Mouse (Mus musculus): ENCODE measurements around the gene Ggps1. TPM values are rescaled to one million over a fixed set of nuclear protein-coding genes. Genes with fewer than 3 reads are reported as not detected.
"Not testable (repeated sequence)": the region's sequence is repeated elsewhere in the genome, so short reads cannot be mapped to it uniquely, and the experiment has no call there.

Gene Ggps1
- polyA plus RNA-seq, 1 experiment from 2014 or later = 84.0 TPM

DNA sequence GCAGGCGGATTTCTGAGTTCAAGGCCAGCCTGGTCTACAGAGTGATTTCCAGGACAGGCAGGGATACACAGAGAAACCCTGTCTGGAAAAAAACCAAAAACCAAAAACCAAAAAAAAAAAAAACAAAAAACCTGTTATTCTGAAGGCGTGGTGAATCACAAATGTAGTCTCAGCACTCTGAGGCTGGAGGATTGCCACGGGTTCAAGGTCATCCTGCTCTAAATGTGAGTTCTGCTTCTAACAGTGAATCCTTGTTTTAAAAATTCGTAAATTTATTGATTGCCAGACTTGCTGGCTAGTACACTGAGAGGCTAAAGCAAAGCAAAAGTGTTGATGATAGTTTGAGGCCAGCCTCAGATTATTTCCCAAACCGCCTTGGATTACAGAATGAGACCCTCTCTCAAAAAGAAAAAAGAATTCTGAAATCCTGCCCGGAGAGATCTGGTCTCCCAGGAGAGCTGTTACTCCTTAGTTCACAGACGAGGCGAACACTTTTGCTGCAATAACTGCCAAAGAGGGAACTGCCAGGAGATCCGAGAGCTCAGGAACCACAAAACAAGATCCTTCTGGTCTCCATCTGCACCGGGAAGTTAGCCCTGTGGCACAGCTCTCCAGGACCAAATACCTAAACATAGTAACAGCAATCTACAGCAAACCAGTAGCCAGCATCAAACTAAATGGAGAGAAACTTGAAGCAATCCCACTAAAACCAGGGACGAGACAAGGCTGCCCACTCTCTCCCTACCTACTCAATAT is 27.2 kb downstream of the Ggps1 start:
- no peak for ATAC-seq (ENCODE audit: low FRiP score, low read depth)
- Histone ChIP-seq H3K36me3 (no peaks in the 10 kb centered on the region), H3K9me3 (no peaks in the 10 kb centered on the region), H3K4me2 (replicated peaks) (no peak overlapping the region), H3K4me1 (peaks cover 12% of the 10 kb centered on the region), H3K9ac (replicated peaks) (no peak overlapping the region), H3K27ac (replicated peaks) (no peak overlapping the region), H3K4me3 (no peak overlapping the region), H3K27me3 (no peaks in the 10 kb centered on the region)
- WGBS = 96% methylated on average over 11 of the region's 11 CpGs

DNA sequence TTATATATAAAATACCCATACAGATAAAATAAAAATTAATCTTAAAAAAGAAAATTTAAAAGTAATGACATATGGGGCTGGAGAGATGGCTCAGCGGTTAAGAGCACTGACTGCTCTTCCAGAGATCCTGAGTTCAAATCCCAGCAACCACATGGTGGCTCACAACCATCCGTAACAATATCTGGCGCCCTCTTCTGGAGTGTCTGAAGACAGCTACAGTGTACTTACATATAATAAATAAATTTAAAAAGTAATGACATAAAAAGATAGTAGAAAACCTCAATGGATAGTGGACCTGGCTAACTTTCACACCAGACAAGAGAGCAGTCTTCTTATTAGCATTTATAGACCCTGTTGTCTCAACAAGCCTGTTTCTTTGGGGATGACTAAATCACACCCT is 27.9 kb downstream of the Ggps1 start:
- H3K9me3 ChIP-seq; ATAC-seq (ENCODE audit: low FRiP score, low read depth); H3K27ac ChIP-seq (replicated peaks); H3K4me2 ChIP-seq (replicated peaks); H3K4me3 ChIP-seq; H3K36me3 ChIP-seq; H3K27me3 ChIP-seq; H3K9ac ChIP-seq (replicated peaks): not testable (repeated sequence)
- peaks cover 11% of the 10 kb centered on the region for H3K4me1 ChIP-seq
- WGBS = 89% methylated on average over 3 of the region's 3 CpGs

GRCm38 (mm10) chr13:14034073-14034348 is 29.3 kb downstream of the Ggps1 start:
- peaks cover 5% of the 10 kb centered on the region for H3K36me3 ChIP-seq
- no peak overlapping the region for H3K27ac ChIP-seq (replicated peaks)
- no peaks in the 10 kb centered on the region for H3K9me3 ChIP-seq
- H3K4me1 ChIP-seq = peaks cover 7% of the 10 kb centered on the region
- H3K9ac ChIP-seq (replicated peaks) = no peak overlapping the region
- H3K27me3 ChIP-seq = no peaks in the 10 kb centered on the region
- no peak for ATAC-seq (ENCODE audit: low FRiP score, low read depth)
- no peak overlapping the region for H3K4me3 ChIP-seq
- no peak overlapping the region for H3K4me2 ChIP-seq (replicated peaks)

DNA sequence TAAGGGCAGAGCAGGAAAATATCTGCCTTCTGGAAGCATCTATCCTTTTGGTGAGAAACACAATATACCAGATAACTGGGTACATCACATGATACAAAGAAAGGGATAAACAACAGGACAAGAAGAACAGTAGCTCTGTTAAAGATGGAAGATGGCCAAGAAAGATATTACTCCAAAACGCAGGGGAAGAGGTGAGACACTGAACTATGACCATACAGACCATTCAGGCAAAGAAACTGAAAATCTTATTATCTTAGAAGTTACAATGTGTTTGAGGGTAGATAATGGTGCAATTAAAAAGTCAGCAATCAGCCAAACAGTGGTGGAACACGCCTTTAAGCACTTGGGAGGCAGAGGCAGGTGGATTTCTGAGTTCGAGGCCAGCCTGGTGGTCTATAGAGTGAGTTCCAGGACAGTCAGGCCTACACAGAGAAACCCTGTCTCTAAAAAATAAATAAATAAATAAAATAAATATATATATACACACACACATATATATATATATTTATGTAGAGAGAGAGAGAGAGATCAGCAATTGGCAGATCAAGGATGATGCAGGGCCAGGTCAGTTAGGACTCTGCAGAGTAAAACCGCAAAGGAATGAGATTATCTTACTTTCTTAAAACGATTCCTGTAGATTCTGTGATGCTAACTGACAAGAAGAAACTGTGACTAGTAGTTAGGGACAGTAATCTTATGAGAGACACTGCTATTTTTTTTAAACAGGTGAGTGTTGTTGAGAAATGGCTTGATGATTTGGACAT is 29.8 kb downstream of the Ggps1 start:
- 87% methylated on average over 5 of the region's 5 CpGs for WGBS
- H3K27ac ChIP-seq (replicated peaks) = no peak overlapping the region
- H3K9me3 ChIP-seq = no peaks in the 10 kb centered on the region
- peaks cover 3% of the 10 kb centered on the region for H3K4me1 ChIP-seq
- H3K4me3 ChIP-seq = no peak overlapping the region
- peaks cover 9% of the 10 kb centered on the region for H3K36me3 ChIP-seq
- no peak overlapping the region for H3K9ac ChIP-seq (replicated peaks)
- H3K4me2 ChIP-seq (replicated peaks) = no peak overlapping the region
- no peaks in the 10 kb centered on the region for H3K27me3 ChIP-seq
- ATAC-seq (ENCODE audit: low FRiP score, low read depth) = no peak

GRCm38 (mm10) chr13:14026154-14026820 is 37.0 kb downstream of the Ggps1 start:
- Histone ChIP-seq H3K27ac (replicated peaks) (no peak overlapping the region), H3K36me3 (peaks cover 27% of the 10 kb centered on the region), H3K4me2 (replicated peaks) (no peak overlapping the region), H3K4me1 (no peaks in the 10 kb centered on the region), H3K9me3 (no peaks in the 10 kb centered on the region), H3K4me3 (no peak overlapping the region), H3K27me3 (no peaks in the 10 kb centered on the region), H3K9ac (replicated peaks) (no peak overlapping the region)
- no peak for ATAC-seq (ENCODE audit: low FRiP score, low read depth)
- 97% methylated on average over 6 of the region's 6 CpGs for WGBS

GRCm38 (mm10) chr13:14025554-14025953 is 37.7 kb downstream of the Ggps1 start:
- Histone ChIP-seq H3K9me3 (no peaks in the 10 kb centered on the region), H3K27ac (replicated peaks) (no peak overlapping the region), H3K4me3 (no peak overlapping the region), H3K9ac (replicated peaks) (no peak overlapping the region), H3K36me3 (peaks cover 27% of the 10 kb centered on the region), H3K4me1 (no peaks in the 10 kb centered on the region), H3K4me2 (replicated peaks) (no peak overlapping the region), H3K27me3 (no peaks in the 10 kb centered on the region)
- WGBS = 91% methylated on average over 6 of the region's 6 CpGs
- ATAC-seq (ENCODE audit: low FRiP score, low read depth) = no peak

GRCm38 (mm10) chr13:14021417-14021816 is 41.9 kb downstream of the Ggps1 start:
- not testable (repeated sequence) for H3K27ac ChIP-seq (replicated peaks); H3K4me2 ChIP-seq (replicated peaks); H3K4me3 ChIP-seq; H3K4me1 ChIP-seq; ATAC-seq (ENCODE audit: low FRiP score, low read depth); H3K27me3 ChIP-seq; H3K9me3 ChIP-seq; H3K9ac ChIP-seq (replicated peaks)
- H3K36me3 ChIP-seq = peaks cover 31% of the 10 kb centered on the region
- WGBS = 83% methylated on average over 11 of the region's 12 CpGs

GRCm38 (mm10) chr13:14018852-14019251 is 44.4 kb downstream of the Ggps1 start:
- Histone ChIP-seq H3K9me3 (no peaks in the 10 kb centered on the region), H3K9ac (replicated peaks) (no peak overlapping the region), H3K4me1 (no peaks in the 10 kb centered on the region), H3K4me2 (replicated peaks) (no peak overlapping the region), H3K36me3 (peaks cover 37% of the 10 kb centered on the region), H3K27me3 (no peaks in the 10 kb centered on the region), H3K4me3 (no peak overlapping the region), H3K27ac (replicated peaks) (no peak overlapping the region)
- WGBS = 96% methylated on average over 3 of the region's 3 CpGs
- ATAC-seq (ENCODE audit: low FRiP score, low read depth) = no peak

DNA sequence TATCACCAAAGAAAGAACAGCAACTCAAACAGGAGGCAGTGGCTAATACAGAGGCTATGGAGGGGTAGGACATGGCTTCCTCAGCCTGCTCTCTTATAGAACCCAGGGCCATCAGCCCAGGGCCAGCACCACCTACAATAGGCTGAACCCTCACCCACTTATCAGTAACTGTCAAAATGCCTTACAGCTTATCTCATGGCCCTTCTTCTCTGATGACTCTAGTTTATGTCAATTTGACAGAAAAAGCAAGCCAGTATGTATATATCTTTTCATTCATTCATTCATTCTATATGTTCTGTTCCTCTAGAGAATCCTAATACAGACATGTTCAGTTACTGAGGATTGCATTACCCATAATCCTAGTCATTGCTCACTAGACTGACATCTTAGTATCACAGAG is 45.0 kb downstream of the Ggps1 start:
- H3K27me3 ChIP-seq = no peaks in the 10 kb centered on the region
- no peaks in the 10 kb centered on the region for H3K4me1 ChIP-seq
- no peaks in the 10 kb centered on the region for H3K9me3 ChIP-seq
- ATAC-seq (ENCODE audit: low FRiP score, low read depth) = no peak
- H3K36me3 ChIP-seq = peaks cover 41% of the 10 kb centered on the region
- H3K4me3 ChIP-seq = no peak overlapping the region
- no peak overlapping the region for H3K27ac ChIP-seq (replicated peaks)
- H3K9ac ChIP-seq (replicated peaks) = no peak overlapping the region
- H3K4me2 ChIP-seq (replicated peaks) = no peak overlapping the region

- no peak overlapping the region for H3K27ac ChIP-seq (replicated peaks)
- no peak overlapping the region for H3K4me3 ChIP-seq
- ATAC-seq (ENCODE audit: low FRiP score, low read depth) = no peak
- H3K9me3 ChIP-seq = no peaks in the 10 kb centered on the region
- peaks cover 57% of the 10 kb centered on the region for H3K36me3 ChIP-seq
- no peak overlapping the region for H3K9ac ChIP-seq (replicated peaks)
- 95% methylated on average over 6 of the region's 6 CpGs for WGBS
- H3K27me3 ChIP-seq = no peaks in the 10 kb centered on the region
- H3K4me1 ChIP-seq = no peaks in the 10 kb centered on the region
- no peak overlapping the region for H3K4me2 ChIP-seq (replicated peaks)
These were observed 47.7 kb downstream of the Ggps1 start for GRCm38 (mm10) chr13:14015609-14016008.

DNA sequence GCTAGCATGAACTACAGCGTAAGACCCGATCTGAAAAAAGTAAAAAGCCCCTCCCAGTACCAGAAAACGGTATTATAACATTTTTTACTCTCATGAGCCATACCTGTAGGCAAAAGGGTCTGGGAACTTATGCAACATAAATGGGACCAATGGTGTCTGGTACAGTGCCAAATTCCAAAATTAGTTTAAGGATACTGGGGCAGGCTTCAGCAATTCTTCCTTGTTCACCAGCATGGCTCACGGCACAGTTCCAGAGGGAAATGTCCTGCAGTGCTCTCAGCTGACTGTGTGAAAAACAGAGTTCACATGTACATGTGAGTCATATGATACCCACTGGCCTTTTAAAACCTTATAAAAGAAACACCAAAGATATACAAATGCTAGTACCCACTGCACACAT is 48.7 kb downstream of the Ggps1 start:
- Histone ChIP-seq H3K4me1 (no peaks in the 10 kb centered on the region), H3K36me3 (peaks cover 58% of the 10 kb centered on the region), H3K4me3 (no peak overlapping the region), H3K9me3 (no peaks in the 10 kb centered on the region), H3K27ac (replicated peaks) (no peak overlapping the region), H3K27me3 (no peaks in the 10 kb centered on the region), H3K9ac (replicated peaks) (no peak overlapping the region), H3K4me2 (replicated peaks) (no peak overlapping the region)
- 96% methylated on average over 4 of the region's 4 CpGs for WGBS
- ATAC-seq (ENCODE audit: low FRiP score, low read depth) = no peak

DNA sequence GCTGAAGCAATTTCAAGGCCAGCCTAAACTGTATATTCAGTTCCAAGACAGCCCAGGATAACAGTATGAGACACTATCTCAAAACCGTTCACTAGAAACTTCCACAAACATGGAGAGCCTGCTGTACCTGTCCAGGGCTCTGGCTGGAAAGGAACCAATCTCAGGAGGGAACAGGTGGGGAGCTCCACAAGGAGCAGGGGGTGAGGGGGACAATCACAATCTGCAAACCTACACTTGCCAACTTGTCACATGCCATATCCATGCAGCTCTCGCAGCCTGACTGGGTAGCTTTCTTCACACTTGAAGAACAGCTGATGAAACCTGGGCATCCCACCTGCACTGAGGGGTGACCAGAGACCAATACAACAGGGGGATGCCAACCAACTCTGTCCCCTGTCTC is 49.3 kb downstream of the Ggps1 start:
- Histone ChIP-seq H3K9ac (replicated peaks) (no peak overlapping the region), H3K9me3 (no peaks in the 10 kb centered on the region), H3K4me2 (replicated peaks) (no peak overlapping the region)

More for the DNA sequence above, 49.3 kb downstream of the Ggps1 start:
- Histone ChIP-seq H3K27ac (replicated peaks) (no peak overlapping the region), H3K4me1 (no peaks in the 10 kb centered on the region), H3K4me3 (no peak overlapping the region), H3K36me3 (peaks cover 60% of the 10 kb centered on the region), H3K27me3 (no peaks in the 10 kb centered on the region)
- no peak for ATAC-seq (ENCODE audit: low FRiP score, low read depth)
- WGBS = 95% methylated on average over 2 of the region's 2 CpGs

Data from midbrain, embryonic 12.5 days (tissue).